Mouse (Mus musculus) urinary bladder, postnatal 4 days (tissue): ENCODE results near the gene Erc2.
"Not testable (repeated sequence)": the region's sequence is repeated elsewhere in the genome, so short reads cannot be mapped to it uniquely, and the experiment has no call there.

Experiments
- DNase-seq, 2 experiments: peaks; one replicate each; pipeline ENCODE4 v3.0.0; 2021 to 2022; ENCODE audit warnings: low spot score in 2 of 2

Gene Erc2

GRCm38 (mm10) chr14:27828089-27828488 is 205.9 kb downstream of the Erc2 start:
- no peak for DNase-seq

DNA sequence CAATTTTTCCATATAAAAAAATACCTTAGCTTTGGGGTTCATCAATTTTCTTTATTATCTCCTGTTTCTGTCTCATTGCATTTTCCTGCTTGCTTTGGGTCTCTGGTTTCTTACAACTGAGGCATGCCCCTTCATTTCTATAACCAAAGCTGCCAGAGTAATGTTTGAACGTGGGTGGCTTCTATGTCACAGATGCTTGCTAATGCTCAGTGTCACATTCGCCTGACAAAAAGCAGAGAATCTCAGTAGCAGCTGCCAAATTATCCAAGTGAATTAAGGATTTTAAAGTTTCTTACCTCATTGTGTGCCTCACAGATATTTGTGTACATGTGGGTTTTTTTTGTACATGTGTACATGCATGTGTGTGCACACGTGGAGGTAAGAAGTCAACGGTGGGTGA is 210.0 kb downstream of the Erc2 start:
- DNase-seq = no peak

DNA sequence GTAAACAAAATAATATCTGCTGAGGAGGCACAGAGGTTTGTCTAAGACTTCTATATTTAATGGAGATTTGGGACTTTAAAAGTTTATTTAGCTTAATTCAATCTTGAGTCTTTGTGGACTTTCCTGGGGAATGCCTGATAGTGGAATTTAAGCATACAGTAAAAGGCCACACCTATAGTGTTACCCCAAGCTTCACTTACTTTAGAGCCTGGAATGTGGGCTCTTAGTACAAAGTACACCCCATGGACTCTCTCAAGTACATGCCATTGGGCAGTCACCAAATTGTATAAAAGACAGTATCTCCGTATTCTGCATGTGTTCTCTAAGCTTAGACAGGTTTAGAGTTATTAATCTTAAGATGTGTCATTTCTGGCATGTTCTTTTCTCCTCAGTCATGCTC is 213.1 kb downstream of the Erc2 start:
- DNase-seq = no peak

- DNase-seq = no peak
Measured at GRCm38 (mm10) chr14:27837601-27838105, 215.4 kb downstream of the Erc2 start.

DNA sequence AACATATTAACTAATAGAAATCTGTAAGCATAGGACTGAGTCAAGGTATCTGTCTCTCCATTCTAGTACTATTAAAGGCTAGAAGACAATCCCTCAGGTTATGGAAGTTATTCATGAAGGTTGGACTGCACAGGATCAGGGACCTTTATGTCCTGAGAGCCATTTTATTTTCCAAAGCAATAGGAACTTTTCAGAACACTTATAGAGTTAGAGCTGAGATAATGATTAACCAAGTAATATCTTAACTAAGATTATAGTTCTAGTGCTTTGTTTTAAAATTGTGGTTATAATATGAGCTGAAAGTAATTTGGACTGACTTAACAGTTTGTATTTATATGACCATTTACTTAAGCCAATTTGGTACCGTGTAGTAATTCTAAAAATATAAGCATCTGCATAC is 217.9 kb downstream of the Erc2 start:
- no peak for DNase-seq

GRCm38 (mm10) chr14:27846875-27847274 is 224.6 kb downstream of the Erc2 start:
- DNase-seq = no peak

GRCm38 (mm10) chr14:27847291-27847690 is 225.1 kb downstream of the Erc2 start:
- DNase-seq = no peak

DNA sequence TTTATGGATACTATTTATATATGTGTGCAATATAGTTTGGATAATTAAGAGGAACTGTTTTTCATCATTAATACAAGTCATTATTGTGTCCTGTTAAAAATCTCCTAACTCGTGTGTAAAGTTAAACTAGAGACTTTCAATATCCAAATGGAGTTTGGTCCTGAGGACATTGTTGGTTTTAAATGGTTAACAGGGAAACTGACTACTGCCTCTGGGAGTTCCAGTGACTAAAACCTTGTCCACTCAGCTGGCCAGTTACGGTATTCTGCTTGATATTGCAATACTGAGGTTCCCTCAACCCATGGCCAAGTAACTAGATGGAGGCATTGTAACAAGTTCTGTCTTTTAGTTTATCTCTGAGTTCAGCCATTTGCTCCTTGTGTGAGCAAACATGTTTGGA is 229.0 kb downstream of the Erc2 start:
- DNase-seq = no peak

DNA sequence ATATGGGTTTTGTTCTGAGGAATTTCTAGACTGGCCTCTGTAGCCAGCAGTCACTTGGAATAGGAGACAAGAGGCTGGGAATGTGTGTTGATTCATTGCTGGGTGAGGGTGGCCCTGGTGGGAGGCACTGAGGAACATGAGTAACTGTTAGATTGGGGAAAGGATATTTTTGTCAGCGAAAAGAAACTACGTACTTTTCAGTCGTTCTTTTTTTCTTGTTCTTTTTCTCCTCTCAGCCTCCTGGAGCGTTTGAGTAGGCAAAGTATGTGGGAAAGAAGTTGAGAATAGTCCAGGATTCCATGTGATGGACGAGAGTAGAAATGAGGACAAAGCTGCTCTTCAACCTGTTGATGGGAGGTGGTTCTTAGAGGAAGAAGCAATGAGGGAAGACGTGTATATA is 230.4 kb downstream of the Erc2 start:
- DNase-seq = no peak

GRCm38 (mm10) chr14:27860371-27861046 is 238.3 kb downstream of the Erc2 start:
- no peak for DNase-seq

DNA sequence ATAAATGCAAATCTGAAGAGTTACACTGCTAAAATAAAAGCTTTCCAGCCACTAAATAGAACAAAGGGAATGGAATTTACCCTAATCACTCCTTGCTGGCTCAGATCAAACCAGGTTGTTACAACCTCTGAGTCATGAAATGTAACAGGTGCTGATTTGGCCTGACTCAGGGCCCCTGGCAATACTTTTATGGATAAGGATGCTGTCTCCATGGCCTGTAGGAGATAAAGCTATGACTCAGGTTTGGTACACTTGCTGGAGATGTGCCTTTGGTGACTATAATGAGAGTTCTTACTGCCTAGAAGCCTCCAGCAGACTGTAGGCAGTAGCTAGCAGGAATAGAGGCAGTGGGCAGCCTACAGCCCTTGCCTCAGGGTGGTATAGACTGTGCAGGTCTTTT is 240.1 kb downstream of the Erc2 start:
- DNase-seq = no peak

- DNase-seq = no peak
Measured at GRCm38 (mm10) chr14:27867386-27867785, 245.2 kb downstream of the Erc2 start.

DNA sequence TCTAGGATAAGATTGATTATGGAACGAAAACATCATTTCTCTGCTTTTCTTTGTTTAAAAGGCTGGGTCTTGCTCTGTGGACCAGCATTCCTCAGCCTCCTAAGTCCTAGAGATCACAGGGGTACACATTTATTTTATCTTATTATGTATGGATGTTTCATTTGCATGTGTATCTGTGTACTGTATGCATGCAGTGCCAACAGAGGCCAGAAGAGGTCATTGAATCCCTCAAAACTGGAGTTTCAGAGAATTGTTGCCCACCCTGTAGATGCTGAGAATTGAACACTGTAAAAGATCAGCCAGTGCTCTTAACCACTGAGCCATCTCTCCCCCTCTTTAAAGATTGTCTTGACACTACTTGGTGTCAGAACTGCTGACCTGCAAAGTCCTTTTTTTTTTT is 251.4 kb downstream of the Erc2 start:
- DNase-seq = no peak

- DNase-seq = no peak
Measured at GRCm38 (mm10) chr14:27875991-27876411, 253.8 kb downstream of the Erc2 start.

- DNase-seq = no peak
Measured at GRCm38 (mm10) chr14:27881972-27882371, 259.7 kb downstream of the Erc2 start.

GRCm38 (mm10) chr14:27886337-27886736 is 264.1 kb downstream of the Erc2 start:
- DNase-seq = not testable (repeated sequence)

DNA sequence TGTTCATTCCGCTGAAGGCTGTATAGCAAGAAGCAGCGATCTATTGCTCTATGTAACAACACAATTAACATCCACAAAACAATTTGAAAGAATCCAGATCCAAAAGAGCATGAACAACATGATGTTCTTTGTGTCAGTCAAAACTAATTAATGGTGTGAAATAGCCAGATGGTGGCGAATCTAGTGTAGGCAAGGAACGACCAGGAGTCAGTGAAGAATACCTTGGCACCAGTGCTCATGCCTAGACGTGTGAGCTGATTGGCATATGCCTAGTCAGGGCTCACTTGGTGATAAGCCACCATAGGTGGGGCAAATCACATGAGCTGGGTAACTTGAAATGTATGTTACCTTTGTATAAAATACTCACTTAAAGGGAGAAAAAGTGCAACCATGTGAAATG is 265.3 kb downstream of the Erc2 start:
- DNase-seq = no peak

DNA sequence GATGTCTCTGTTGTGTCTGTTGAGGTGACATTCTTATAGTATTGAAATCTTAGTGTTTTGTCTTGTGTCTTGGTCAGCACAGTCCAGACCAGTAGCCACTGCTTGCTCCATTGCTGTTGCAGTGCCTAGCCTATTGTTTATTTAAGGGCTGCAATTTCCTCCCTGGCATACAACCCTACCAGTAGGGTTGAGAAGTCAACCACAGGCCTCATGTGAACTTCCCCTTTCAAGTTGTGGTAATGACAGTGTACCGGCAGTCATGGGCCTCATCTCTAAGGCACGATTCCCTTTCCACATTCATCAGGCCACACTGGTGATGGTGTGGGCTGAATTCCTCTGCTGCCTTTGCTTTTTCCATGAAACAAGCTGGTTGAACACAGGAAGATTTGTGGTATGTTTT is 267.4 kb downstream of the Erc2 start:
- no peak for DNase-seq

GRCm38 (mm10) chr14:27892416-27892815 is 270.2 kb downstream of the Erc2 start:
- DNase-seq = no peak

DNA sequence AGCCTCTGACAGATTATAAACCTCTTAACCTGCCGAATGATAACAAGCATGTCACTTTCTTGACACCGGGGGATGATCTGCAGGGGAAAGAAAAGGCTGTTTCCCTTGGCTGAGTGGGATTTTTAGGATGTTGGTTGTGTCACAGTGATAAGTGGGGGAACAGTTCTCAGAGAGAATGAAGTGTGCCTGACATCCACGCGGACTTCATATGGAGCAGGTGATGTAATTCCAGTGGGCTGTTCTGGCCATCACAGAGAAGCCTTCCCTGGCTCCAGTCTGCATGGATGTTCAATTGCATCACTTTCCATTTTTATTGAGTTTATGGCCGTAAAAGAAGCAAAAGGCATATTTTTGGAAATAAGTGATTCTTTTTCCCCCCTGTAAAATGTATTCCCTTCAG is 279.5 kb downstream of the Erc2 start:
- no peak for DNase-seq

GRCm38 (mm10) chr14:27921656-27922373 is 299.6 kb downstream of the Erc2 start:
- DNase-seq = no peak

DNA sequence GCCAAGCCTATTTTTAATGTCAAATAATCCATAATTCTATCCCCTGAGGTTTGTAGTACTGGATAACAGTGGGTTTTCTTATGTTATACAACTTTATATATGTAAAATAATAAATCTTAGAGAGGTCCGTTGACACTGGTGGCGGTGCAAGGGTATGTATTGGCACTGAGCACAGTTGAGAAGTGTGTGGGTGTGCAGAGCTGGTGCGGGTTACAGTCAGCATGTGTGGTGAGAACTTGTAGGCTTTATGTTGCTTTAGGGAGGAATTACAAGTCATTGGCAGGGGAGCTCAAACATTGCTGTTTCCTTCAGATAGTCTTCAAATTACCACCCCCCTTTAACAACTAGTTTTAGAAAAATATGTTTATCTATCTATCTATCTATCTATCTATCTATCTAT is 305.1 kb downstream of the Erc2 start:
- no peak for DNase-seq

DNA sequence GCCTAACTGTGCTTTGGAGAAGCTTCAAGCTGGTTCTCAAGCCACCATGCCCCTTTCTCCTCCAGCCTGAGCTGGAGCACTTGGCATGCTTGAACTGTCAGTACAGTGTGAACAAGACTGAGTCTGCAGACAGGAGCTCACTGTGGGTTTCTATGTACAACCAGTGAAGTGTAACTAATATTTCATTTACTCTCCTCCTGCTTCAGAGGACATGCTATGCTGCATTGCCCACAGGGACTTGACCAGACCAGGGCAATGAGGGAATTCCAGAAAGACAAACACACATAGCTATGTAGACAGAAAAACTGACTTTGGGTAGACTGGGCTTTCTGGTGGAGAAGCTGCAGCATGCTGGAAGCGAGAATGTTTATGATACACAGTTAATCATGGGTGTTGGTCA is 311.3 kb downstream of the Erc2 start:
- no peak for DNase-seq
